Mouse (Mus musculus) effector memory CD4-positive, alpha-beta T cell, adult 7 months (primary cell): Measurements from ENCODE around the gene Pcna. TPM values are rescaled to one million over a fixed set of nuclear protein-coding genes. Genes with fewer than 3 reads are reported as not detected.

ENCODE experiments used
- polyA plus RNA-seq: library from polyadenylated mRNA; unstranded; fragments of 100-300 nt; shearing (Covaris generic); gene quantifications from one replicate; pipeline ENCODE4 v1.2.1, GENCODE M21; 2017

The Pcna gene
- 184 TPM for polyA plus RNA-seq

DNA sequence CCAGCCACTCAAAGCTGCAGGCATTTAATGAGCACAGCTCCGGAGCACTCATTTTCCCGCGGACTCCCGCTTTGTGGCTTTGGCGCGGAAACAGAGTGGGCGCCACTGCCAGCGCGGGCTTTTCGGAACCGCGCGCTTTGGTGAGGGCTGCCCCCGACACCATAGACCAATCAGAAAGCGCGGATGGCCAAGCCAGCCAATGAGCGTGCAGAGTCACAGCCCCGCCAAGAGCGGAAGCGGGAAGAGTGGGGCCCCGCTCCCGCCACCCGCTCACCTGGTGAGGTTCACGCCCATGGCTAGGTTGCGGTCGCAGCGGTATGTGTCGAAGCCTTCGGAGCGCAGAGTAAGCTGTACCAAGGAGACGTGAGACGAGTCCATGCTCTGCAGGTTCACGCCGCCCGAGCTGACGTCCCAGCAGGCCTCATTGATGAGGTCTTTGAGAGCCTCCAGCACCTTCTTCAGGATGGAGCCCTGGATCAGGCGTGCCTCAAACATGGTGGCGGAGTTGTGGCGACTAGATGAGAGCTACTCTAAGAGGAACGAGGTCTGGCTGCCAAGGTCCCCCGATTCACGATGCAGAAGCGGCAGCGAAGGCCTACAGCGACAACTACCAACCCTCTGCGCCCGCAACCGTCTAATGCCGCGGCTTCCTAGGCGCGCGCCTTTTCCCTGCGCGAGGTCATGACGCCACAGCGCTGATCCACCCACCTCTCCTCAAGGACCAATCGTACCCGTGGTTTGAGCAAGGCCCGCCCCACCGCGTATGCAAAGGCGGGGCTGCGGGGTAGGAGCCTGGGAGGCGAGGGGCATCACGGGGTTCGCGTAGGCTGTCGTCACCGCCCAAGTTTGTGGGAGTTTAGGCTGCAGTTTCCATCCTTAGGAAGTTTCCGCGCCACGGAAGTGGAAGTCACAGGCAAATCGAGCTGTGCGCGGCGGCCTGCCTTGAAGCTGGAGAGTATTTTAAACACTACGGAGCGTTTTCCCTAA is at the start of gene Pcna:
Gene Pcna (minus strand): TSS at position 773 of the 987 bp plus-strand sequence.

DNA sequence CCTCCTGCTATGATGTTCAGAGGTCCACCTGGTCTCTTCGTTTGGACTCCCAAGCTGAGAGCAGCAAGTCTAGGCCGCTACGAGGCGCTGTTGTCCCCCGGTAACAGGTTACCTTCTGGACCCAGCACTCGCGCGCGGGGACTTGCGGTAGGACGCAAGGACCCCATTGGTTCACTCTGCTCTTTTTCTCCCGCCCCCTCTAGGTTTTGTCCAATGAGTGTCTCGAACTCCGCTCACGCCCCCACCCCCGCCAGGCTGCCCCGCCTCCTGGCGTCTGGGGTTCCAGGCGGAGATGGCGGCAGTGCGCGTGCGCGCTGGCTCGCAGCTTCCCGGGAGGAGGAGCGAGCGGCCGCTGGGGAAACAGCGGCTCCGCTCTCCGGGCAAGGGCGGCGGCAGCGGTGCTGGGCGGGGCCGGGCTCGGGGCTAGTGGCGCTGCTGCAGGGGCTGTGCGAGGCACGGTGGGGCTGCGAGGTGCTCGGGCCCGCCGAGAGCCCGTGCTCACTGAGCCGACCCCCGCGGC is 9.8 kb upstream of the Pcna start, which contains the start of gene Cds2:
Gene Cds2 (plus strand): TSS at position 270 of the 520 bp plus-strand sequence.

DNA sequence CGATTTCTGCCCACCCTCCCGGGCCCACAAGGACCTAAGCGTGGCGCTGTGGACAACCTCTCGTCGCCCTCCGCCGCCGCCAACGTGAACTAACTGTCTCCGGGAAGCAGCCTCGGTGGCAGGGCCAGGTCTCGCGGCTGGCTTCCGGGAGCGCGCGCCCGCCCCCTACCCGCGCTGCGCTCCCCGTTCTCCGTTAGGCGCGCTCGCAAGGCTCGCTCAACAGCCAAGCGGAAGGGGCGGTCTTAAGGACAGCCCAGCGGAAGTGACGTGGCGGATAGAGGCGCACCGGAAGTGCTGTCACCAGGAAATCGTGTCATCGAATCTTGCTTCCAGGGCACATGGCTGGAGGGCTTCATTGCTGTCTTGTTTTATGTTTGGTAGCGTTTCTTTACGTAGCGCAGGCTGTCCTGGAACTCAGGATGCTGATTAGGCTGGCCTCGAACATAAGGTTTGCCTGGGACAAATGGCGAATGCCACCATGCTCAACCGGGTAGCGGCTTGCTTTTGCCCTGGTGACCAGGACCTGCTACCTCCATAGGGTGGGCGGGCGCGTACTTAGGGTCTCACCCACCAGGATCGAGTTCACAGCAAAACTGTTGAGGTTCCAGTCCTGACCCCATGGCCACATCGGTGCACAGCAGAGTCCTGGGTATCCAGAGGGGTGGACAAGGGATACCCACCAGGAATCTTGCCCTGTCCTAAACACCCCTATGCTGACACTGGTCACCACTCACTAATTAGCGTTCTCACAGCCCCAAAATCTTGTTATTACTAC is 5.4 kb downstream of the Pcna start, which contains the start of gene Tmem230:
Gene Tmem230 (minus strand): TSS at position 269 of the 775 bp plus-strand sequence.

Other genes with a start within 250 kb of the Pcna start
- 46.1 TPM for gene Rassf2, start 223.1 kb downstream of the Pcna start, polyA plus RNA-seq
- 33.3 TPM for gene Slc23a2, start 108.2 kb downstream of the Pcna start, polyA plus RNA-seq
- gene Tmem230, start 5.5 kb downstream of the Pcna start, polyA plus RNA-seq: 35.8 TPM
- gene Cds2, start 9.8 kb upstream of the Pcna start, polyA plus RNA-seq: 108 TPM
- gene Prokr2, start 132.1 kb upstream of the Pcna start, polyA plus RNA-seq: 0.50 TPM